Mouse (Mus musculus) CH12.LX (cell line): ENCODE data around the gene Nrf1.

ENCODE experiments used
- CTCF ChIP-seq, 2 experiments: IDR thresholded peaks in 1 of 2; conservative IDR thresholded peaks in 1 of 2; 2 replicates each; pipeline ENCODE4 v1.5.1; 2011 to 2012; ENCODE audit warnings: low read depth in 2 of 2, low read length in 2 of 2, improper control_type of control experiment in 1 of 2, inconsistent platforms in 1 of 2, mild to moderate bottlenecking in 1 of 2, moderate library complexity in 1 of 2
- MAX ChIP-seq: IDR thresholded peaks from 2 replicates; pipeline ENCODE4 v1.6.1; 2011; ENCODE audit warnings: low read length, improper control_type of control experiment
- POLR2A ChIP-seq: IDR thresholded peaks from 2 replicates; pipeline ENCODE4 v1.6.1; 2011; ENCODE audit warnings: low read depth, mild to moderate bottlenecking, improper control_type of control experiment, low read length
- USF2 ChIP-seq: conservative IDR thresholded peaks from 2 replicates; pipeline ENCODE4 v1.6.1; 2011; ENCODE audit warnings: low read depth, low read length, improper control_type of control experiment
- ZNF384 ChIP-seq: IDR thresholded peaks from 2 replicates; pipeline ENCODE4 v1.6.1; 2012; ENCODE audit warnings: low read depth, low read length, improper control_type of control experiment, inconsistent platforms

DNA sequence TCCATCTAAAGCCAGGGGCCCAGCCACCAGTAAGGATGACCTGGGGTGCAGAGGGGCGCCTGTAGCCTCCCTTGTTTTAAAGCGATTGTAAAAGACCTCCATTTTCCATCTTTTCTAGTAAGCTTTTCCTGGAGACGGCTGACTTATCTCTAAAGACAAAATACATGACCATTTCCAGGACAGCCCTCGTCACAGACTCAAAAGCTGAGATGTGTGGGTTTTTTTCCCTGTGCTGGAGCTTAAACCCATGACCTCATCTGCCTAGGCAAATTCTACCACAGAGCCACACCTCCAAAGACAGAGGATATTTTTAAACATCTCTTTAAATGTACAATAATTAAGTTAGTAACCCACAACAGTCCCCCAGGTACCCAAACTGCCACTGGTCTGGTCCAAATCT, 112.6 kb downstream of the Nrf1 start:
- no peak for TF ChIP-seq USF2
- TF ChIP-seq POLR2A: peak; percentile 81
- TF ChIP-seq CTCF (conservative IDR thresholded peaks at IDR 0.05 in 1 of 2, IDR thresholded peaks at IDR 0.05 in 1 of 2; ENCODE audit: low read depth in 2 of 2, low read length in 2 of 2): no peak
- no peak for TF ChIP-seq MAX
- peak; percentile 86 for TF ChIP-seq ZNF384
